Mouse (Mus musculus) MEL (cell line): Measurements from ENCODE around the gene Sh3d19. TPM values are rescaled to one million over a fixed set of nuclear protein-coding genes. Genes with fewer than 3 reads are reported as not detected.
A peak's percentile ranks its signal among the peaks of the same experiment; 100 is the strongest.

Experiments
- DNase-seq: peaks from one replicate; pipeline ENCODE4 v3.0.0; 2011; ENCODE audit warnings: low read depth, low spot score
- H3K27ac ChIP-seq: 2 replicates; pipeline ENCODE4 v1.5.1; 2012; ENCODE audit warnings: low read depth, mild to moderate bottlenecking, control low read depth, low read length, moderate library complexity; ENCODE audit not compliant: control insufficient read depth
- H3K27me3 ChIP-seq, 2 experiments: fragments of 150-350 bp in 1 of 2; sonication (generic) in 1 of 2; 2 replicates each; pipeline ENCODE4 v1.6.1; 2012; ENCODE audit warnings: low read length in 2 of 2, mild to moderate bottlenecking in 2 of 2, improper control_type of control experiment in 1 of 2, moderate library complexity in 1 of 2; ENCODE audit not compliant: insufficient read depth in 2 of 2, control insufficient read depth in 1 of 2
- H3K36me3 ChIP-seq, 2 experiments: 2 replicates each; pipeline ENCODE4 v1.6.1; 2012 to 2014; ENCODE audit warnings: low read length in 2 of 2, improper control_type of control experiment in 1 of 2, inconsistent platforms in 1 of 2, mild to moderate bottlenecking in 1 of 2; ENCODE audit not compliant: insufficient read depth in 2 of 2, control insufficient read depth in 1 of 2
- H3K4me1 ChIP-seq, 2 experiments: fragments of 150-350 bp in 1 of 2; sonication (generic) in 1 of 2; 2 replicates each; pipeline ENCODE4 v1.6.1; 2012; ENCODE audit warnings: low read length in 2 of 2, improper control_type of control experiment in 1 of 2, mild to moderate bottlenecking in 1 of 2; ENCODE audit not compliant: insufficient read depth in 2 of 2, control insufficient read depth in 1 of 2
- H3K4me3 ChIP-seq, 2 experiments: fragments of 150-350 bp in 1 of 2; sonication (generic) in 1 of 2; 2 replicates each; pipeline ENCODE4 v1.5.1; 2012; ENCODE audit warnings: low read depth in 2 of 2, low read length in 2 of 2, mild to moderate bottlenecking in 2 of 2, moderate library complexity in 2 of 2, control low read depth in 1 of 2, improper control_type of control experiment in 1 of 2; ENCODE audit not compliant: control insufficient read depth in 1 of 2, insufficient read depth in 1 of 2
- H3K79me2 ChIP-seq: 2 replicates; pipeline ENCODE4 v1.6.1; 2012; ENCODE audit warnings: mild to moderate bottlenecking, low read length, moderate library complexity; ENCODE audit not compliant: control insufficient read depth, poor library complexity, insufficient read depth
- H3K9ac ChIP-seq: 2 replicates; pipeline ENCODE4 v1.6.1; 2012; ENCODE audit warnings: low read depth, mild to moderate bottlenecking, control low read depth, low read length, moderate library complexity; ENCODE audit not compliant: control insufficient read depth, poor library complexity, severe bottlenecking
- H3K9me3 ChIP-seq: fragments of 150-350 bp; sonication (generic); replicated peaks from 2 replicates; pipeline ENCODE4 v1.6.1; 2012; ENCODE audit warnings: mild to moderate bottlenecking, low read length, improper control_type of control experiment, moderate library complexity; ENCODE audit not compliant: insufficient read depth
- BHLHE40 ChIP-seq: IDR thresholded peaks from 2 replicates; pipeline ENCODE4 v1.6.1; 2012; ENCODE audit warnings: low read depth, mild to moderate bottlenecking, inconsistent platforms, low read length, improper control_type of control experiment, borderline replicate concordance
- CHD1 ChIP-seq: IDR thresholded peaks from 2 replicates; pipeline ENCODE4 v1.6.1; 2012; ENCODE audit warnings: low read depth, mild to moderate bottlenecking, inconsistent platforms, low read length, improper control_type of control experiment
- ELF1 ChIP-seq: IDR thresholded peaks from 2 replicates; pipeline ENCODE4 v1.6.1; 2014; ENCODE audit warnings: low read depth, mild to moderate bottlenecking, inconsistent platforms, low read length, improper control_type of control experiment, moderate library complexity
- ETS1 ChIP-seq: IDR thresholded peaks from 2 replicates; pipeline ENCODE4 v1.6.1; 2012; ENCODE audit warnings: low read depth, mild to moderate bottlenecking, inconsistent platforms, low read length, improper control_type of control experiment, moderate library complexity
- GABPA ChIP-seq: IDR thresholded peaks from 2 replicates; pipeline ENCODE4 v1.6.1; 2012; ENCODE audit warnings: low read depth, mild to moderate bottlenecking, inconsistent platforms, low read length, improper control_type of control experiment, moderate library complexity
- KAT2A ChIP-seq: conservative IDR thresholded peaks from 2 replicates; pipeline ENCODE4 v1.6.1; 2012; ENCODE audit warnings: low read depth, low read length, improper control_type of control experiment, inconsistent platforms
- MAFK ChIP-seq: IDR thresholded peaks from 2 replicates; pipeline ENCODE4 v1.6.1; 2011; ENCODE audit warnings: low read depth, mild to moderate bottlenecking, low read length, improper control_type of control experiment, borderline replicate concordance
- MEF2A ChIP-seq: IDR thresholded peaks from 2 replicates; pipeline ENCODE4 v1.6.1; 2014; ENCODE audit warnings: low read depth, mild to moderate bottlenecking, inconsistent platforms, low read length, improper control_type of control experiment; ENCODE audit not compliant: poor library complexity, insufficient replicate concordance, severe bottlenecking; ENCODE audit errors: extremely low read depth
- MYC ChIP-seq: IDR thresholded peaks from 2 replicates; pipeline ENCODE4 v1.6.1; 2011; ENCODE audit warnings: low read depth, mild to moderate bottlenecking, low read length, improper control_type of control experiment, moderate library complexity
- NELFE ChIP-seq: IDR thresholded peaks from 2 replicates; pipeline ENCODE4 v1.6.1; 2011; ENCODE audit warnings: low read depth, low read length, improper control_type of control experiment
- NRF1 ChIP-seq: IDR thresholded peaks from 2 replicates; pipeline ENCODE4 v1.6.1; 2014; ENCODE audit warnings: low read depth, mild to moderate bottlenecking, inconsistent platforms, low read length, improper control_type of control experiment, moderate library complexity; ENCODE audit not compliant: poor library complexity, insufficient read depth, severe bottlenecking
- RAD21 ChIP-seq: IDR thresholded peaks from 2 replicates; pipeline ENCODE4 v1.6.1; 2011; ENCODE audit warnings: mild to moderate bottlenecking, low read depth, low read length, improper control_type of control experiment
- SIN3A ChIP-seq: IDR thresholded peaks from 2 replicates; pipeline ENCODE4 v1.6.1; 2012; ENCODE audit warnings: low read length, improper control_type of control experiment, inconsistent platforms
- TCF12 ChIP-seq: IDR thresholded peaks from 2 replicates; pipeline ENCODE4 v1.6.1; 2014; ENCODE audit warnings: low read depth, mild to moderate bottlenecking, inconsistent platforms, low read length, improper control_type of control experiment, moderate library complexity
- UBTF ChIP-seq: IDR thresholded peaks from 2 replicates; pipeline ENCODE4 v1.6.1; 2012; ENCODE audit warnings: low read depth, mild to moderate bottlenecking, inconsistent platforms, low read length, improper control_type of control experiment, moderate library complexity, borderline replicate concordance; ENCODE audit not compliant: insufficient read depth
- USF1 ChIP-seq: IDR thresholded peaks from 2 replicates; pipeline ENCODE4 v1.6.1; 2014; ENCODE audit warnings: low read depth, mild to moderate bottlenecking, inconsistent platforms, low read length, improper control_type of control experiment, moderate library complexity
- ZC3H11A ChIP-seq: IDR thresholded peaks from 2 replicates; pipeline ENCODE4 v1.6.1; 2012; ENCODE audit warnings: low read depth, mild to moderate bottlenecking, inconsistent platforms, low read length, improper control_type of control experiment
- ZMIZ1 ChIP-seq: IDR thresholded peaks from 2 replicates; pipeline ENCODE4 v1.6.1; 2012; ENCODE audit warnings: low read depth, mild to moderate bottlenecking, inconsistent platforms, low read length, improper control_type of control experiment, moderate library complexity
- ZNF384 ChIP-seq: IDR thresholded peaks from 2 replicates; pipeline ENCODE4 v1.6.1; 2012; ENCODE audit warnings: low read depth, mild to moderate bottlenecking, inconsistent platforms, low read length, improper control_type of control experiment
- polyA plus RNA-seq, 2 experiments: library from polyadenylated mRNA; stranded (reverse) in 1 of 2; unstranded in 1 of 2; fragments of >175 nt in 1 of 2; fragments of >200 nt in 1 of 2; gene quantifications; 2 replicates each; pipeline versions ENCODE4 v1.2.1 to v1.2.4; 2012; ENCODE audit warnings: low replicate concordance in 2 of 2, low read depth in 1 of 2; ENCODE audit not compliant: insufficient read length in 2 of 2, insufficient read depth in 1 of 2, missing spikeins in 1 of 2
- total RNA-seq: library from RNA; depleted of rRNA; stranded (reverse); fragments of 300-350 nt; gene quantifications from 2 replicates; pipeline ENCODE4 v1.2.3, GENCODE M21; 2012; rRNA removed

Sh3d19 gene
- total RNA-seq (2.2 and 4.0 TPM in 2 replicates), polyA plus RNA-seq (1 to 10 TPM in 1 of 2 experiments, not detected in 1; 4.8 TPM)

DNA sequence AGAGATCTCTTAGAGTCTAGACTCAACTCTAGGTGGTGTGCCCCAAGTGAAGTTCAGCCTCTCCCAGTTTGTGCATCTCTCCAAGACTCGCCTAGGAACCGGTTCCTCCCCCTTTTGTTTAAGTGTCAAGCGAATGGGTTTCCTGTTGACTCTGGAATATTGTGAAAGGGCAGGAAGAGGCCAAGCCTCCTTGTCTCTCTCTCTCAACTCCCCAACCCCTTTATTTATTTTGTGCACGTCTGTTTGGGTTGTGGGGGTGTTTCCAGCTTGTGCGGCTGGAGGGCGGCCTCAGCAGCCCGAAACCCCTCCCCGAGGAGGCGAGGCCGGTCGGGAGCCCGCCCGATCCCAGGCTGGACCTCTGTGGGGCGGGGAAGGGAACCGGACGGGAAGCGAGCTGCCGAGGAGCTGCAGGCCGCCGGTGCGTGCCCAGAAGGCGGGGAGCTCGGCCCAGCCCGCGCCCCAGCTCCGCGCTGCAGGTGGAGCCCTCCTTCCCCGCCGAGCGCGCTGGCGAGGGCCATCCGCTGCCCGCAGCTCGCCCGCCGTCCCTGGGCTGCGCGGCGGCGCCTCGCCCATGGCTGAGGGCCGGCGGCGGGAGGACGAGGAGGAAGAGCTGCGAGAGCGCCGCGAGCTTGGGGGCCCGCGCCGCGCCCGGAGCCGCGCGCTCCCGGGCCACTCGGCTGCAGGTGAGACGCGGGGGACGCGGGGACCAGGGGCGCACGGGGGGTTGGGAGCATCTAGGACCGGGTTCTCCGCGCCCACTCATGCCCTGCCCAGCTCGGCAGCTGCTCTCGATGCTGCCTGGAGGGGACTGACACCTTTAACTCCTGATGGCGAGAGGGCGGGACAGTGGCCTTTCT is at the start of gene Sh3d19:
Sh3d19 (plus strand) TSS at position 368 of the 857 bp plus-strand sequence.
- H3K27ac ChIP-seq = no peak within 1 kb of the TSS
- no peaks in the 10 kb centered on the region for H3K4me1 ChIP-seq
- no peak within 1 kb of the TSS; the same call in 1 of the 2 replicates for H3K9ac ChIP-seq
- H3K27me3 ChIP-seq = no peaks in the 10 kb centered on the region
- peak within 1 kb of the TSS in 1 of 2 experiments; percentile 9; a peak in 1 of 4 replicates for H3K4me3 ChIP-seq
- H3K9me3 ChIP-seq = no peaks in the 10 kb centered on the region
- TF ChIP-seq MEF2A (no peak), MYC (no peak), ZC3H11A (no peak), ELF1 (no peak), MAFK (no peak), GABPA (no peak), UBTF (no peak), ZMIZ1 (no peak), KAT2A (no peak), USF1 (no peak), BHLHE40 (no peak), ETS1 (no peak), TCF12 (no peak), NRF1 (no peak), CHD1 (no peak), SIN3A (no peak), ZNF384 (no peak), RAD21 (no peak), NELFE (no peak)
- no peaks in the 10 kb centered on the region for H3K79me2 ChIP-seq
- DNase-seq = peak; percentile 25
- no peaks in the 10 kb centered on the region for H3K36me3 ChIP-seq
